Mouse (Mus musculus) forebrain, embryonic 12.5 days (tissue): ENCODE data around the gene Cep70. TPM values are rescaled to one million over a fixed set of nuclear protein-coding genes. Genes with fewer than 3 reads are reported as not detected.

Experiments used
- ATAC-seq: fragments of 200-750 bp; cut with Nextera tagmentation; 2 replicates; pipeline ENCODE4 v1.8.0; 2017; ENCODE audit warnings: moderate TSS enrichment; ENCODE audit not compliant: low FRiP score
- H3K27ac ChIP-seq: fragments of 300-500 bp; sonication (generic); 2 replicates; pipeline ENCODE4 v1.5.1; 2016; ENCODE audit warnings: mild to moderate bottlenecking
- H3K27me3 ChIP-seq: fragments of 300-500 bp; sonication (generic); 2 replicates; pipeline ENCODE4 v1.6.1; 2016; ENCODE audit warnings: mild to moderate bottlenecking
- H3K36me3 ChIP-seq: fragments of 300-500 bp; sonication (generic); replicated peaks from 2 replicates; pipeline ENCODE4 v1.6.1; 2016; ENCODE audit warnings: mild to moderate bottlenecking
- H3K4me1 ChIP-seq: fragments of 300-500 bp; sonication (generic); 2 replicates; pipeline ENCODE4 v1.6.1; 2016
- H3K4me2 ChIP-seq: fragments of 300-500 bp; sonication (generic); 2 replicates; pipeline ENCODE4 v1.6.1; 2016; ENCODE audit warnings: mild to moderate bottlenecking, moderate library complexity
- H3K4me3 ChIP-seq: fragments of 300-500 bp; sonication (generic); replicated peaks from 2 replicates; pipeline ENCODE4 v1.5.1; 2016; ENCODE audit warnings: mild to moderate bottlenecking
- H3K9ac ChIP-seq: fragments of 300-500 bp; sonication (generic); 2 replicates; pipeline ENCODE4 v1.6.1; 2016; ENCODE audit warnings: mild to moderate bottlenecking
- H3K9me3 ChIP-seq: fragments of 300-500 bp; sonication (generic); 2 replicates; pipeline ENCODE4 v1.6.1; 2016
- WGBS: fragments of 180-500 bp; shearing (Covaris S2); methylation state at CpG from one replicate; pipeline ENCODE4 v1.1.7; 2016; 5-methylcytosine and 5-hydroxymethylcytosine counted together
- polyA plus RNA-seq: library from polyadenylated mRNA; unstranded; fragments of >200 nt; fragmentation: Nextera tagmentation; extraction: Ambion mirVana; gene quantifications from 2 replicates; pipeline ENCODE4 v1.2.1, GENCODE M21; 2016

The Cep70 gene
- polyA plus RNA-seq = 64.1 and 68.2 TPM in 2 replicates

DNA sequence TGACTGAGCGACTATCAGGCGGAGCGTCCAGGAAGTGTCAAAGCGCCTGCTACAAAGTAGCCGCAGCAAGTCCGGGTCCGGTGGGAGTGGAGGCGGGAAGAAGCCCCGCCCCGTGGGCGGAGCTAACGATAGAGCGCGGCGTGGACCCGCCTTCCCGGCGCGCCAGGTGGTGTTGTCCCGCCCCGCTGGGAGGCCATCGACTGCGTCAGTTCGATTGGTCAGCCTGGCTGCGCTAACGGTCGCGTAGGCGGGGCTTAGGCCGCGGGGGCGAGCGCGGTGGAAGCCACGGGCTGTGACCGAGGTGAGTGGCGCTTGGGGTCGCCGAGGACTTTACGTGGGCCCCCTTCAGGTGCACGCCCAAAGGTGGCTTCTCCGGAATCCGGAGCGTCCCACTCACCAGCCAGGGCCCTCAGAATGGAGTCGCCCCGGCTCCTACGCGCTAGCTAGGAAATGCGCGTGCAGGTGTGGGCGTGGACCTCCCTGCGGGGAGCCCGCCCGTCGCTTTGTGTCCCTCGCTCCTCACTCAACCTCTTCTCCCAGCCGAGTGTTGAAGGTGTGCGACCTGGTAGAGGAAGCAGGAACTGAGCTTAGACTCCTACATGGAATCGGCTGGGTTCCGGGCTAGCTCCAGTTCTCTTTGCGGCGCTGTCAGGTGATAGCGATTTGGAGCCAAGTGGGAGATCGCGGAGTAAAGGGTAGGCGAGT lies at the start of gene Cep70:
Cep70 (plus strand) TSS at position 178 of the 705 bp plus-strand sequence.
- Histone ChIP-seq H3K4me3 (peak within 1 kb of the TSS; percentile 82), H3K9me3 (no peaks in the 10 kb centered on the region), H3K4me2 (peak within 1 kb of the TSS; percentile 67), H3K4me1 (peaks cover 9% of the 10 kb centered on the region; the same call in 1 of the 2 replicates), H3K27ac (peak within 1 kb of the TSS; percentile 73), H3K9ac (peak within 1 kb of the TSS; percentile 76), H3K27me3 (no peaks in the 10 kb centered on the region), H3K36me3 (peaks cover 10% of the 10 kb centered on the region)
- under 1% methylated on average over 66 of the region's 66 CpGs for WGBS
- ATAC-seq = peak; percentile 96

DNA sequence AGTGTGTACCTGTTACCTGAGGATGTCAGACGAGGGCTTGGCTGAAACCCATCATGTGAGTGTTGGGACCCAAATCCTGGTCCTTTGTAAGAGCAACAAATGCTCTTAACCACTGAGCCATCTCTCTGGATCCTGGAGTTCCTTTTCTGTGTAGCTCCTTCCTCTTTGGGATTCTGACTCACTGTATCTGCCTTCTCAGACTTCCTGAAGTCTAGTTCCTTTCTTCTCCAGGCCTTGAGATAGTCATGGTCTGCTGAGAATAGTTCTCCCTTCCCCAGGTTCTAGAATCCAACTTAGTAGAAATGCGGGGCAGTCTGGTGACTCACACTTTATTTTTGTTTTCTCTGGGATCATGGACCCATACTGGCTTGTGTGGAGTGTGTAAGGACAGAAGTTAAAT lies 30.5 kb upstream of the Cep70 start:
- no peak overlapping the region for H3K27ac ChIP-seq
- H3K27me3 ChIP-seq = no peaks in the 10 kb centered on the region
- no peak overlapping the region for H3K4me2 ChIP-seq
- no peaks in the 10 kb centered on the region for H3K9me3 ChIP-seq
- no peaks in the 10 kb centered on the region for H3K36me3 ChIP-seq
- 81% methylated on average over 2 of the region's 2 CpGs for WGBS
- H3K4me3 ChIP-seq = no peak overlapping the region
- no peak for ATAC-seq
- no peaks in the 10 kb centered on the region for H3K4me1 ChIP-seq
- no peak overlapping the region for H3K9ac ChIP-seq

DNA sequence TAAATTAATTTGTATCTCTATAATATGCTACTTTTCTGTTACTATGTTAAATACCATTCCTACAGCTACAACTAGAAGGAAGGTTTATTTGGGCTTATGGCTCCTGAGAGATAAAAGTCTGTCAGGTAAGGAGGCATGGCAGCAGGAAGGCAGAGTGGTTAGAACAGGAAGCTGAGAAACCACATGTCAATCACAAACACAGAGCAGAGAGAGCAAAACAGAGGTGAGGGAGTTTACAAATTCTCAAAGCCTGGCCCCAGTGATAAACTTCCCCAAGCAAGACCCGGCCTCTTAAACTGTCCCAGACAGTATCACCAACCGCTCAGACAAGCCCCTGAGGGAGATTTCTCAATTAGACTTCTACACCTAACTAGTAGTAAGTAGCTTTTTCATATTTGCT lies 27.0 kb upstream of the Cep70 start:
- 83% methylated on average over 2 of the region's 2 CpGs for WGBS
- no peak overlapping the region for H3K4me2 ChIP-seq

DNA sequence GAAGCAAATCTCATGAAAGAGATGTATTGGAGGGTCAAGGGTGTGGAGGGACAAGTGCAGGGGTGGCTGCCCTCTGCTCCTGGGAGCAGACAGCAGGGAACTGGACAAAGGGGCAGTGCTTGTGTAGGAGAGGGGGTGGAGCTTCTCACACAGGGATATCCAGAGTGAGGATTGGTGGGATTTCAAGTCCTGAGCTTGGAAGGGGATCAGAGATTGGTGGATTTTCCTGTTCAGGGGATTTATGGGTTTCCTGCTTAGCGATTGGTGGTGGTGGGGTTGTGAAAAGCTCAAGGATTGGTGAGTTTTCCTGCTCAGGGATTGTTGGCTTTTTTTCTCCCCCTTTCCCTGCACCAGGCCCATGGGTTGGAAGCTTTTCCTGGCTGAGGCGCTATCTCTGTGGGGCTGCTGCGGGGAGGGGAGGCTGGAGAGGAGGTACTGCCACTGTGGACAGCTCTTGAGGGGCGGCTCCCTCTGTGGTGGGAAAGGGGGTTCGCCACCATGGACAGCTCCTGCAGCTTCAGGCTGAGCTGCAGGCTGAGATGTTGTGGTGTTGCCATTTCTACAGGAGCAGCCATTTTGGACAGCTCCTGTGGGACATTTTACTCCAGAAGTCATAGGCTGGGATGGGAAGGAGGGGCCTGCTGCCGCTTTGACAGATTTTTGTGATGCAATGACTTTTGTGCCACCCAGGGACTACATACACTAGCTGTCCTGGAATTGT lies 25.0 kb upstream of the Cep70 start:
- 0 out of 2 replicates have a peak, but pooled peaks cover 3% of the 10 kb centered on the region for H3K4me1 ChIP-seq
- no peak overlapping the region for H3K27ac ChIP-seq
- H3K4me3 ChIP-seq = no peak overlapping the region
- no peak overlapping the region for H3K9ac ChIP-seq
- no peaks in the 10 kb centered on the region for H3K27me3 ChIP-seq
- ATAC-seq = no peak
- H3K9me3 ChIP-seq = no peaks in the 10 kb centered on the region
- WGBS = 27% methylated on average over 6 of the region's 6 CpGs
- no peak overlapping the region for H3K4me2 ChIP-seq
- no peaks in the 10 kb centered on the region for H3K36me3 ChIP-seq

More for the DNA sequence above, 27.0 kb upstream of the Cep70 start:
- Histone ChIP-seq H3K4me3 (no peak overlapping the region), H3K27me3 (no peaks in the 10 kb centered on the region), H3K36me3 (no peaks in the 10 kb centered on the region), H3K27ac (no peak overlapping the region), H3K9me3 (no peaks in the 10 kb centered on the region), H3K4me1 (0 out of 2 replicates have a peak, but pooled peaks cover 3% of the 10 kb centered on the region), H3K9ac (no peak overlapping the region)
- ATAC-seq = no peak

DNA sequence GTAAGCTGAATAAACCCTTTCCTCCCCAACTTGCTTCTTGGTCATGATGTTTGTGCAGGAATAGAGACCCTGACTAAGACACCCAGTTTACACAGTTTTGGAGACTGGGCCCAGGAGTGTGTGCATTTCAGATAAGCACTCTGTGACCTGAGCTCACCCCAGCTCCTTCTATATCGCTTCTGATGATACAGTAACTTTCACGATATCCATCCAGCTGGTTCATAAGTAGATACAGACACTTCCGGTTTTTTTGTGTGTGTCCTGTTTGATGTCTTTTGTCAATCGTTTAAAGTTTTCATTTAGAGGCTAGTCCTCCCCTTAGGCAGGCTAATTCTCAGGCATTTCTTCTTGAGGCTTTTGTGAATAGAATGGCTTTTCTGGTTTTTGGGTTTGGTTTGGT lies 21.5 kb upstream of the Cep70 start:
- Histone ChIP-seq H3K9me3 (no peaks in the 10 kb centered on the region), H3K4me2 (no peak overlapping the region), H3K27ac (no peak overlapping the region), H3K36me3 (no peaks in the 10 kb centered on the region), H3K4me3 (no peak overlapping the region), H3K9ac (no peak overlapping the region), H3K4me1 (0 out of 2 replicates have a peak, but pooled peaks cover 3% of the 10 kb centered on the region), H3K27me3 (no peaks in the 10 kb centered on the region)
- ATAC-seq = no peak
- 89% methylated on average over 4 of the region's 4 CpGs for WGBS

DNA sequence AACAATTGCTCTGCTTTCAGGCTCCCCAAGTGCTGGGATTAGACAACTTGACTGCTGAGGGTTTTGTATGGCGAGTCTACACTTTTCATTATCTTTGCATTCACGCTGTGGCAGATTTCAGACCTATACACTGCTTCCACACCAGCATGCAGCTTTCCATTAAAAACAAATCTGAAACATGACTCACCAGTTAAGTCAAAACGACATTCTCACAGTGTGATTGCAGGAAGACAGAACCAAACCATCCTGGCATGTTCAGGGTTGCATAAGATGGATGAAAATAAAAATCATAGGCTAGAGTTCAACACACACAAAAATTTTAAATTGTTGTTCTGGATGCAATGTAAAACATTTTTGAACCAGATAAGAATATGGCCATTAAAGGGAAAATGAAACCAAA lies 18.6 kb upstream of the Cep70 start:
- ATAC-seq = no peak
- Histone ChIP-seq H3K27ac (no peak overlapping the region), H3K4me2 (no peak overlapping the region), H3K4me1 (no peaks in the 10 kb centered on the region), H3K4me3 (no peak overlapping the region), H3K9ac (no peak overlapping the region), H3K9me3 (no peaks in the 10 kb centered on the region), H3K27me3 (no peaks in the 10 kb centered on the region), H3K36me3 (no peaks in the 10 kb centered on the region)
- WGBS = 50% methylated on average over 3 of the region's 3 CpGs

DNA sequence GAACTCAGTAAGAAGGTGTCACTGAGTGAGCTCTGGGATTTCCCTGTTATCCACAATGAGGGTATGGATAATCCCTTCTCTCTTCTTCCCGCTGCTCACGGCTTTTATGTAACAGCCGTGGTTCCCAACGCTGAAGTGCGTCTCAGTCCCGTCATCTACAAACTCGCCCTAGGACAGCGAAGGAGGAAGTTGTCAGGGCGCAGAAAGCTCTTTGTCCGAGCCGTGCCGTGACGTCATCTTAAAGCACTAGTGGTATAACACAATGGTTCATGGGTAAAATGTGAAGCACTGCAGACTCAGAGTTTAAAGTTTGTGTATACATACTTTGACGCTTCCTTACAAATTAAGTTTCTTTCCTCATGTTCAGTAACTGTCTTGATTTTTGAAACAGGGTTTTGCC lies 13.7 kb upstream of the Cep70 start:
- Histone ChIP-seq H3K27me3 (no peaks in the 10 kb centered on the region), H3K9me3 (no peaks in the 10 kb centered on the region), H3K4me2 (no peak overlapping the region), H3K27ac (no peak overlapping the region), H3K36me3 (no peaks in the 10 kb centered on the region), H3K9ac (no peak overlapping the region), H3K4me3 (no peak overlapping the region), H3K4me1 (no peaks in the 10 kb centered on the region)
- 87% methylated on average over 14 of the region's 14 CpGs for WGBS
- no peak for ATAC-seq

DNA sequence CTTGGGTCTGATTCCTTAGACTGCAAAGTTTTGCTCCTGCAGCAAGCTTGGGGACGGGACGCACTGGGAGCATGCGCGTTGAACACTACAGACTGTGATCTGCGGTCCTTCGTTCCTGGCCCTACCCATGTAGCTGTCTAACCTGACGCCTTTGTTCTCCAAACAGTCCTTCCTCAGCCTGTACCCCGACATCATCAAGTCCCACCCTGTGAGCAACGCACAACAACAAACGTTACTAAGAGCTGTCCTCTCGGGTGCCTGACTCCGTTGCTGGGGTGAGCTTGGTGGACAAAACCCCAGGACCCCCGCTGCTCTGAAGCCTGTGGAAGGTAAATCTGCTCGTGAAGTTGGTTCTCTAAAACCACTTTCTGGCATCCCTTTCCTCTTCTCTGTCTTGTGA lies 6.0 kb upstream of the Cep70 start, which contains the start of gene Faiml:
Faiml (minus strand) TSS at position 101 of the 400 bp plus-strand sequence.
- Histone ChIP-seq H3K9me3 (no peaks in the 10 kb centered on the region), H3K4me3 (no peak within 1 kb of the TSS), H3K36me3 (no peaks in the 10 kb centered on the region), H3K27me3 (no peaks in the 10 kb centered on the region), H3K9ac (no peak within 1 kb of the TSS), H3K4me1 (no peaks in the 10 kb centered on the region), H3K27ac (no peak within 1 kb of the TSS), H3K4me2 (no peak within 1 kb of the TSS)
- ATAC-seq = no peak
- 87% methylated on average over 14 of the region's 14 CpGs for WGBS

DNA sequence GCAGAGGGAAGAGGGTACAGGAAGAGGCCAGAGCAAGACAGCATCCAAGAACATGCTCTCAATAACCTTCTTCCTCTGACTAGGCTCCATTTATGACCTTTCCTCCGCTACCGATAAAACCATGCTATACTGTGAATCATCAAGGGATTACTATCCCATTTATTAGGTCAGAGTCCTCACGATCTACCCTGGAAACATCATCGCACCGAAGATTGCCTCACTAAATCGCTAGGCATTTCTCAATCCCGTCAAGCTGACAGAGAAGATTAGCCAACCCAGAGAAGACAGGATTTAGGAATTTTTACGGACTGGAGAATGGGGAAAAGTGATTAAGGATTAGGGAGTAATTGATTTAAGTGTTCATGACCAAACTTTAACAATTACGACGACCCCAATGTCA lies 4.9 kb upstream of the Cep70 start:
- H3K4me2 ChIP-seq = no peak overlapping the region
- no peak overlapping the region for H3K4me3 ChIP-seq
- ATAC-seq = no peak
- H3K27ac ChIP-seq = no peak overlapping the region
- no peaks in the 10 kb centered on the region for H3K9me3 ChIP-seq
- no peaks in the 10 kb centered on the region for H3K27me3 ChIP-seq
- WGBS = 77% methylated on average over 10 of the region's 10 CpGs
- 0 out of 2 replicates have a peak, but pooled peaks cover 4% of the 10 kb centered on the region for H3K4me1 ChIP-seq
- H3K36me3 ChIP-seq = no peaks in the 10 kb centered on the region
- no peak overlapping the region for H3K9ac ChIP-seq

DNA sequence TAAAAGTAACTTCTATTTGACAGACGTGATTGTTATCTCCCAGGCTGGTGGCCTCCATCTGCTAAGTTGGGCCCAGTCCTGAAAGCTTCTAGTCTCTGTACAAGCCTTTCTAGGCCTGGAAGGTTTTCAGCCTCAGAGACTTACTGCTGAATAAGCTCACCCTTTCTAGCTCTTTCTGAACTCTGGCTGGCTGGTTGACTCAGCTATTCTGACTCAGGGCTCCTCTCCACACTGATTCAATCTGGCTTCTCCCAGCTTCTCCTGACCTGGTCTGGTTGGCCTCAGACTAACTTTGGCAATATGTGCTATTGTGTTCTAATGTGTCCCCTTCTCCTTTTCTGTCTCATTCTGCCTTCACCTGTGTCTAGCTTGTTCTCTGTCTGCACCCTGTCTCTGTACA lies 3.9 kb upstream of the Cep70 start:
- Histone ChIP-seq H3K4me3 (no peak overlapping the region), H3K9ac (no peak overlapping the region), H3K9me3 (no peaks in the 10 kb centered on the region), H3K4me2 (no peak overlapping the region), H3K27ac (no peak overlapping the region), H3K4me1 (peaks cover 9% of the 10 kb centered on the region; the same call in 1 of the 2 replicates), H3K36me3 (no peaks in the 10 kb centered on the region), H3K27me3 (no peaks in the 10 kb centered on the region)
- WGBS = 85% methylated on average over 1 of the region's 1 CpGs
- ATAC-seq = no peak

DNA sequence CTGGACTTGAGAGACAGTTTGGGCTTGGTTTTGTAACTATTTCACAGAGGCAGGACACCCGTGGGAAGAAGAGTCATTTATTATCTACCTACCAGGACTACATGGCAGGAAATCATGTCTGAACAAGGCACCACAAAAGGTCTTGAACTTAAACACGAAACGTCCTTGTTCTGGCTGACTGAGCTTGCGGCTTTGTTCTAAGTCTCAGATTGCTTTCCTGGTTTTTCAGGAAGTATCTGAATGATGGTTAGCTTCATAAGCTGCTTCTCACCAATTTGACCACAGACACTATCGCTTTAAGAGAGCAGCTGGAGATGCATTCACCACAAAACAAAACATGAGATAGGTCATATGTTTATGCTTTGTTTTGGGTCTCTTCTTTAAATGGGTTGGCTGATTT lies 2.6 kb upstream of the Cep70 start:
- H3K4me2 ChIP-seq = no peak overlapping the region
- no peak overlapping the region for H3K4me3 ChIP-seq
- no peaks in the 10 kb centered on the region for H3K36me3 ChIP-seq
- no peak overlapping the region for H3K9ac ChIP-seq
- no peaks in the 10 kb centered on the region for H3K9me3 ChIP-seq
- 86% methylated on average over 5 of the region's 5 CpGs for WGBS
- ATAC-seq = no peak
- no peaks in the 10 kb centered on the region for H3K27me3 ChIP-seq
- peaks cover 9% of the 10 kb centered on the region; the same call in 1 of the 2 replicates for H3K4me1 ChIP-seq
- H3K27ac ChIP-seq = no peak overlapping the region

DNA sequence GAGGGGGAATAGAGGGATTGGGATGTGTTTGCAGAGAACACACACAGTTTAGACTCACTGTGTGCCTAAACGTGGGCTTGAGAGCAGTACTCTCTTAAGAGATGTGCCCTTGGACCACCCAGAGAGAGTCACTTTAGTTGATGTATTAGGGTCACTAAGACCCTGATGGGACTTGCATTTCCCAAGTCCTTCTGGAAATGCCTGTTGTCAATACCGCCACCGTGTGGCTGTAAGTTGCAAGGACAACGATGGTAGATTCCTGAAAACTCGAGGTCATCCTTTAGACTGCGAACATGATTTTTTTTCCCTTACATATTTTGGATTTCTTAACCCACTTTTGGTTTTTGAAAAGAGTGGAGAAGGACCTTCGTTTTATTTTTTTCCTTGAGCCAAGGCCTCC lies 1.1 kb upstream of the Cep70 start:
- Histone ChIP-seq H3K27ac (no peak overlapping the region), H3K4me2 (no peak overlapping the region; the same call in 1 of the 2 replicates), H3K4me1 (peaks cover 9% of the 10 kb centered on the region; the same call in 1 of the 2 replicates), H3K9ac (no peak overlapping the region), H3K36me3 (peaks cover 6% of the 10 kb centered on the region; the same call in 1 of the 2 replicates), H3K27me3 (no peaks in the 10 kb centered on the region), H3K9me3 (no peaks in the 10 kb centered on the region), H3K4me3 (no peak overlapping the region)
- no peak for ATAC-seq
- WGBS = 2% methylated on average over 7 of the region's 7 CpGs
